10 mouse cellular contexts compared by ENCODE assay signal in genomic region chr11:99430670-99431069, GRCm38 (mm10). TPM values are rescaled to one million over a fixed set of nuclear protein-coding genes. Genes with fewer than 3 reads are reported as not detected.
DNase-seq lines count a peak whose midpoint lies in the region; ATAC-seq lines count a peak whose summit lies in the region.
"Had no signal": no experiment of that assay in that cellular context is flagged by ENCODE, and none has a peak within 500 bp of the region (broad histone marks: within the 10 kb centered on the region; RNA-seq: fewer than 3 reads in every experiment).

No protein-coding gene starts in this region.

- no peaks in the 10 kb centered on the region for H3K27me3 ChIP-seq in forebrain, embryonic 13.5 days
- H3K27me3 ChIP-seq: embryonic facial prominence, embryonic 15.5 days had no signal

- 36% methylated on average over 12 of the region's 12 CpGs for WGBS in forebrain, embryonic 13.5 days

- H3K4me1 ChIP-seq in forebrain, embryonic 13.5 days: no peaks in the 10 kb centered on the region
- H3K4me1 ChIP-seq: embryonic facial prominence, embryonic 15.5 days had no signal

- H3K27ac ChIP-seq in forebrain, embryonic 13.5 days: no peak overlapping the region
- H3K27ac ChIP-seq: embryonic facial prominence, embryonic 15.5 days had no signal

- no peak overlapping the region for H3K4me3 ChIP-seq in forebrain, embryonic 13.5 days
- H3K4me3 ChIP-seq: embryonic facial prominence, embryonic 15.5 days had no signal

- H3K36me3 ChIP-seq in forebrain, embryonic 13.5 days (ENCODE audit: poor library complexity, severe bottlenecking): no peaks in the 10 kb centered on the region
- H3K36me3 ChIP-seq: embryonic facial prominence, embryonic 15.5 days had no signal

- no peak for ATAC-seq in forebrain, embryonic 13.5 days

- no peaks in the 10 kb centered on the region for H3K9me3 ChIP-seq in forebrain, embryonic 13.5 days (replicated peaks)
- H3K9me3 ChIP-seq: embryonic facial prominence, embryonic 15.5 days had no signal

- no peak overlapping the region for H3K9ac ChIP-seq in forebrain, embryonic 13.5 days
- H3K9ac ChIP-seq: embryonic facial prominence, embryonic 15.5 days had no signal

- no peak overlapping the region for H3K4me2 ChIP-seq in forebrain, embryonic 13.5 days
- H3K4me2 ChIP-seq: embryonic facial prominence, embryonic 15.5 days had no signal

- DNase-seq in adrenal gland, adult (ENCODE audit: inconsistent age in 2 of 2, low spot score in 1 of 2): peak; percentile 4 to 25
- no peak for DNase-seq in adrenal gland, adult 18-20 months (ENCODE audit: low spot score in 2 of 2)
- DNase-seq in layer of hippocampus, postnatal 10 days (ENCODE audit: low spot score in 2 of 2): peak; percentile 25 to 26
- DNase-seq in layer of hippocampus, postnatal 14 days (ENCODE audit: low spot score in 2 of 2): no peak
- peak; percentile 54 for DNase-seq in NIH3T3 (ENCODE audit: low read depth)
- peak; percentile 48 for DNase-seq in kidney, postnatal 14 days
- no peak for DNase-seq in urinary bladder, postnatal 10 days (ENCODE audit: low spot score)

RNA-seq across cellular contexts. Expression of gene Krt20, which starts 7.3 kb away (rescaled TPM):
- under 1 TPM in 1 of 2 experiments, not detected in 1; 0.16 TPM for total RNA-seq in adrenal gland, adult 18-20 months (2021)
- not detected for total RNA-seq in layer of hippocampus, postnatal 10 days (2021)
- not detected for total RNA-seq in layer of hippocampus, postnatal 14 days (2021)
- polyA plus RNA-seq in forebrain, embryonic 13.5 days (2015; fragmentation: Nextera tagmentation; extraction: Ambion mirVana): 0.11 TPM in 1 of 2 replicates, not detected in the other
- polyA plus RNA-seq: C2C12 had no signal

RNA-seq across cellular contexts. Expression of gene Krt12, which starts 8.6 kb away (rescaled TPM):
- total RNA-seq in adrenal gland, adult 18-20 months (2021): not detected
- 1 to 10 TPM; 1.5 to 1.6 TPM for total RNA-seq in layer of hippocampus, postnatal 10 days (2021)
- total RNA-seq in layer of hippocampus, postnatal 14 days (2021): 1 to 10 TPM; 1.1 to 1.5 TPM
- 0.15 TPM in 1 of 2 replicates, not detected in the other for polyA plus RNA-seq in forebrain, embryonic 13.5 days (2015; fragmentation: Nextera tagmentation; extraction: Ambion mirVana)
- polyA plus RNA-seq: C2C12 had no signal

RNA-seq across cellular contexts. Expression of gene Krt10, which starts 41.5 kb away (rescaled TPM):
- 1 to 10 TPM; 3.4 to 5.9 TPM for total RNA-seq in adrenal gland, adult 18-20 months (2021)
- total RNA-seq in layer of hippocampus, postnatal 10 days (2021): 10 to 100 TPM; 14.3 to 14.8 TPM
- total RNA-seq in layer of hippocampus, postnatal 14 days (2021): 10 to 100 TPM; 13.0 to 14.4 TPM
- polyA plus RNA-seq in forebrain, embryonic 13.5 days (2015; fragmentation: Nextera tagmentation; extraction: Ambion mirVana): 31.4 and 39.8 TPM in 2 replicates

RNA-seq across cellular contexts. Expression of gene Krt28, which starts 56.0 kb away (rescaled TPM):
- total RNA-seq in adrenal gland, adult 18-20 months (2021): not detected
- under 1 TPM; 0.30 to 0.33 TPM for total RNA-seq in layer of hippocampus, postnatal 10 days (2021)
- total RNA-seq in layer of hippocampus, postnatal 14 days (2021): under 1 TPM; 0.32 to 0.45 TPM
- 0.17 and 0.21 TPM in 2 replicates for polyA plus RNA-seq in forebrain, embryonic 13.5 days (2015; fragmentation: Nextera tagmentation; extraction: Ambion mirVana)

Comparison
In these comparisons a context has a peak if more than half of its experiments do, and no peak if none do; other contexts are left out.
1. DNase-seq: peak in adrenal gland, adult (2 of 2), layer of hippocampus, postnatal 10 days (2 of 2), NIH3T3 (single experiment) and kidney, postnatal 14 days (single experiment); none in adrenal gland, adult 18-20 months (0 of 2), layer of hippocampus, postnatal 14 days (0 of 2) and urinary bladder, postnatal 10 days (single experiment).